Mouse (Mus musculus): ENCODE measurements around the gene Zfp750. TPM values are rescaled to one million over a fixed set of nuclear protein-coding genes. Genes with fewer than 3 reads are reported as not detected.
A peak's percentile ranks its signal among the peaks of the same experiment; 100 is the strongest.

Gene Zfp750
- total RNA-seq, 1 experiment from 2014 or later = not detected

GRCm38 (mm10) chr11:121544755-121545397 lies 25.7 kb upstream of the Zfp750 start:
- no peak for ATAC-seq (replicated peaks in 1 of 2; ENCODE audit: insufficient read depth in 1 of 2, low FRiP score in 2 of 2, low TSS enrichment in 1 of 2, low read depth in 1 of 2, poor library complexity in 2 of 2, severe bottlenecking in 2 of 2)

- no peak for ATAC-seq (replicated peaks in 1 of 2; ENCODE audit: insufficient read depth in 1 of 2, low FRiP score in 2 of 2, low TSS enrichment in 1 of 2, low read depth in 1 of 2, poor library complexity in 2 of 2, severe bottlenecking in 2 of 2)
These were observed 24.8 kb upstream of the Zfp750 start for GRCm38 (mm10) chr11:121543922-121544321.

GRCm38 (mm10) chr11:121543287-121543856 lies 24.2 kb upstream of the Zfp750 start:
- ATAC-seq (replicated peaks in 1 of 2; ENCODE audit: insufficient read depth in 1 of 2, low FRiP score in 2 of 2, low TSS enrichment in 1 of 2, low read depth in 1 of 2, poor library complexity in 2 of 2, severe bottlenecking in 2 of 2) = no peak

DNA sequence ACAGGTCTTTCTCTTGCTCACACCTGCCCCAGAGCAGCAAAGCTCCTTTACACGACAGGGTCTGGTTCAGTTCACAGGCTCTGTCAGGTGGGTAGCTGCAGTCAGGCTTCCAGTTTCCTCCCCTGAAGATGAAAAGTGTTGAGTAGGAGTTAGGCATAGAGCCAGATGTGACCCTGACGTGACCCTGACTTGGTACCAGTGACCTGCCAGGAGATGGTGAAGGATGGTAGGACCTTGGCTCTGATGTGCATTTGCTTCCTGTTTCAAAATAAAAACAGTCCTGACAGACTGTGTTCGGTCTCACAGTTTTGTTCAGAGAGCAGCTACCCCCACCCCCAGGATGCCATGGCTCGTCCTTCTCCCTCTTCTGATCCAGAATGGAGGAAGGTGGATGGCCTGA lies 23.3 kb upstream of the Zfp750 start:
- ATAC-seq (replicated peaks in 1 of 2; ENCODE audit: insufficient read depth in 1 of 2, low FRiP score in 2 of 2, low TSS enrichment in 1 of 2, low read depth in 1 of 2, poor library complexity in 2 of 2, severe bottlenecking in 2 of 2) = no peak

DNA sequence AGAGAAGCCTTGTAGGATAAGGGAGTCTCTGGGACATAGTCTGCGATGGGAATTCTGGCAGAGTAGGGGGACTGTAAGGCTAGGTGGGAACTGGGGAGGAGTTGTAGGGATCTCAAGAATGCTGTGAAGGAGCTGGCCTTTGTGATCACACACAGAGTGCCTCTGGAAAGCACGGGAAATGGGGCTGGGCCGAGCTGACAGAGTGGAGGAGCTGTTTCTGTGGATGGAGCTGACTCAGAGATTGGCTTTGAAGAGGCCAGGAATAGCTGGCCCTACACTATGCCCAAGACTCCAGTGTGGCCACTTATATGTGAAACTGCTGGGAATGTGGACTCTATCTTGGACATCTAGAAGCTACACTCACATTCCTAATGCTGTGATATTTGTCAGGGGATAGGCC lies 17.4 kb upstream of the Zfp750 start:
- ATAC-seq (replicated peaks in 1 of 2; ENCODE audit: insufficient read depth in 1 of 2, low FRiP score in 2 of 2, low TSS enrichment in 1 of 2, low read depth in 1 of 2, poor library complexity in 2 of 2, severe bottlenecking in 2 of 2) = no peak

DNA sequence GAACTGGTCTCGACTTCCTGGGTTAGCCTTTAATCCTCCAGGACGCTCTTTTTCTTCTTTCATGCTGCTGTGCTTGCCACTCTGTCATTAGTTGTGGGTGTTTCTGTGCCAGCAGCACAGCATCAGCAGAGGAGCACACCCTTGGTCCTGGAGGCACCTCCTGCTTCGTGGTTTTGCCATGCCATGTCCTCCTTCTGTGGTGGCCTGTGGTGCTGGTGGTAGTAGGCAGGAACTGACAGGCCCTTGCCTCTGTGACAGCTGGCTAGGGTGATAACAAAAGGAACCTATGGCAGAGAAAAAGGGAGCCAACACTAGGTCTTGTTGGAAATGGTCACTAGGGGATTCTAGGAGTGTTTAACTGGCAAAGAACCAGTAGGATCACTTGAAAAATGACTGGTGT lies 10.6 kb upstream of the Zfp750 start:
- peak; percentile 58 to 79 for ATAC-seq (replicated peaks in 1 of 2; ENCODE audit: insufficient read depth in 1 of 2, low FRiP score in 2 of 2, low TSS enrichment in 1 of 2, low read depth in 1 of 2, poor library complexity in 2 of 2, severe bottlenecking in 2 of 2)

DNA sequence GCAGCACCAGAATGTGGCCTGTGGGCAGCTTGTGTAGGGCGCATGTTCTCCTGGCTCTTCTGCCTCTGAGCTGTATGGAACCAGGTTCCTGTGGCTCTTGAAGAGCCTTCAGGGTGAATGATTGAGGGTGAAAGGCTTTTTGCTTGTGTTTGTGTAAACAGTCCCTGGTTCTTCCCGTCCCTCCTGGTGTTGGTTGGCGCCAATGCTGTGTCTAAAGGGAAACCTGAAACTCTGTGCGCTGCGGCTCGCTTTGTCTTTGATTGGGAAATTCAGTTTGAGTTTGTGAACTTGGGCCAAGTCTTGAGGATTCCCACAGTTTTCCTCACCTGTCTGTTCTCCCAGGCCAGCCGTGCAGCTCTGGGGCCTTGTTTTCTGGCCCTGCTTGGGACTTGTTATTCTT lies 5.1 kb upstream of the Zfp750 start:
- no peak for ATAC-seq (replicated peaks in 1 of 2; ENCODE audit: insufficient read depth in 1 of 2, low FRiP score in 2 of 2, low TSS enrichment in 1 of 2, low read depth in 1 of 2, poor library complexity in 2 of 2, severe bottlenecking in 2 of 2)

GRCm38 (mm10) chr11:121522156-121522762 lies 3.1 kb upstream of the Zfp750 start:
- no peak for ATAC-seq (replicated peaks in 1 of 2; ENCODE audit: insufficient read depth in 1 of 2, low FRiP score in 2 of 2, low TSS enrichment in 1 of 2, low read depth in 1 of 2, poor library complexity in 2 of 2, severe bottlenecking in 2 of 2)

- ATAC-seq (replicated peaks in 1 of 2; ENCODE audit: insufficient read depth in 1 of 2, low FRiP score in 2 of 2, low TSS enrichment in 1 of 2, low read depth in 1 of 2, poor library complexity in 2 of 2, severe bottlenecking in 2 of 2) = no peak; a peak in 1 of 4 replicates
These were observed 1.6 kb upstream of the Zfp750 start for GRCm38 (mm10) chr11:121520761-121521160.

DNA sequence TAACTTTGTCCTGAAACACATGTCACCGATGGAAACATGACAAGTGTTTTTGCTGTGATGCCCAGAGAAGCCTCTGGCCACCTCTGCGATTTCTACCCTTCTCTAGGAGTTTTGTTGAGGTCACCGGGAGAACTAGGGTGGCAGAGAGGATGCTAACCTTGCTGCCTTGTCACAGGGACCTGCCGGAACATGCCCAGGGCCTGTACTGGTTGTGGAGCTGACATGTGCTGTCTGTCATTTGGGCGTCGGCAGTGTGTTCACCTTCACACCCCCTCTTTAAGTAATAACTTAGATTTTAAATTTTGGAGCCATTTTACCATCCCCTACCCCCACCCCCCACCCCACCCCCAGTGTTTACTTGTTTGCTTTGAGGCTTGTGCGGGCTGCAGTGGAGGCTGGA lies 570 bp upstream of the Zfp750 start:
- ATAC-seq (replicated peaks in 1 of 2; ENCODE audit: insufficient read depth in 1 of 2, low FRiP score in 2 of 2, low TSS enrichment in 1 of 2, low read depth in 1 of 2, poor library complexity in 2 of 2, severe bottlenecking in 2 of 2) = no peak

GRCm38 (mm10) chr11:121517687-121518465 lies 1.3 kb downstream of the Zfp750 start:
- peak in 1 of 2 experiments; percentile 54; a peak in 1 of 4 replicates for ATAC-seq (replicated peaks in 1 of 2; ENCODE audit: insufficient read depth in 1 of 2, low FRiP score in 2 of 2, low TSS enrichment in 1 of 2, low read depth in 1 of 2, poor library complexity in 2 of 2, severe bottlenecking in 2 of 2)

DNA sequence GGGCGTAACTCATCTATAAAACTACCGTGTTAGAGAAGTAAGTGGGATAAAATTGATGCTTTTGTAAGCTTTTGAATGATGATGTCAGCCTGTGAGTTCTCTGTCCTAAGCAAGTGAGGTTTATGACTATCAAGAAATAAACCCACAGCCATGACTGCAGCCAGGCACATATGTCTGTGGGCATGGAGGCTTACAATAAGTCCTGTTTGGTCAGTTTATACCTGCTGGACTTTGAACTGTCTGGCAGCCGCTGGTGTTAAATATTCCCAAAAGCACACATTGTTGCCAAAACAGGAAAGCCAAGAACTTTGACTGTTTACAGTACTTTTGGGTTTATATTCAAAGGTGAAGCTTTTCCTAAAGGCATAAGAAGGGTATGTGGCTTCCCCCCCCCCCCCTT lies 2.2 kb downstream of the Zfp750 start:
- no peak for ATAC-seq (replicated peaks in 1 of 2; ENCODE audit: insufficient read depth in 1 of 2, low FRiP score in 2 of 2, low TSS enrichment in 1 of 2, low read depth in 1 of 2, poor library complexity in 2 of 2, severe bottlenecking in 2 of 2)

GRCm38 (mm10) chr11:121515996-121516395 lies 3.1 kb downstream of the Zfp750 start:
- no peak for ATAC-seq (replicated peaks in 1 of 2; ENCODE audit: insufficient read depth in 1 of 2, low FRiP score in 2 of 2, low TSS enrichment in 1 of 2, low read depth in 1 of 2, poor library complexity in 2 of 2, severe bottlenecking in 2 of 2)

DNA sequence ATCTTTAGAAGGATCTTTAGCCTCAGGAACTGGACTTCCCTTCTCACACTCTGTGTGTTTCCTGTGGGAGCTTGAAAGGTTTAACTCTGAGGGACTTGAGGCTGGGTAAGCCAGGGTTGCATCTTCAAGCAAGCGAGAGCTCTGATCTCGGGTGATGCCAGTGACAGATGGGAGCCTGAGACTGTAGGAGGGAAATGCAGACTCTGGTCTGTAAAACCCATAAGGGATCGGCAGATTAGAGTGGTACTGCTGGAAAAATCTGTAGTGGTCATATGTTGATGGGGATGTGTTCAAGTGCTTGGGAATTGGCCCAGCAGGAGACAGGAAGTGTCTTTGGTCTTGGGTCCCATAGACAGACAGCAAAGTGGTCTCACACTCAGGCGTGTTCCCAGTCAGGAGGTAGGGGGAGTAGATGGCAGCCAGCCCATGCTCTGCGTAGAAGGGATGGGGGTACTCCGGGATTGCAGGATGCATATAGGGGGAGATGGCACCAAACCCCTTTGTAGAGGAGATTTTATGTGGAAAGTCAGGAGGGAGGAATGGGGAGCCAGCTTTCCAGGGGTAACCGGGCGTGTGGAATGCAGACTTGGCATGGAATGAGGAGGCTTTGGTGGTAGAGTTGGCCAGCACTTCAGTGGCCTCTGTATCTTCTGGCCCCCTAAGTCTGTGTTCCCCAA lies 6.1 kb downstream of the Zfp750 start:
- ATAC-seq (replicated peaks in 1 of 2; ENCODE audit: insufficient read depth in 1 of 2, low FRiP score in 2 of 2, low TSS enrichment in 1 of 2, low read depth in 1 of 2, poor library complexity in 2 of 2, severe bottlenecking in 2 of 2) = no peak

DNA sequence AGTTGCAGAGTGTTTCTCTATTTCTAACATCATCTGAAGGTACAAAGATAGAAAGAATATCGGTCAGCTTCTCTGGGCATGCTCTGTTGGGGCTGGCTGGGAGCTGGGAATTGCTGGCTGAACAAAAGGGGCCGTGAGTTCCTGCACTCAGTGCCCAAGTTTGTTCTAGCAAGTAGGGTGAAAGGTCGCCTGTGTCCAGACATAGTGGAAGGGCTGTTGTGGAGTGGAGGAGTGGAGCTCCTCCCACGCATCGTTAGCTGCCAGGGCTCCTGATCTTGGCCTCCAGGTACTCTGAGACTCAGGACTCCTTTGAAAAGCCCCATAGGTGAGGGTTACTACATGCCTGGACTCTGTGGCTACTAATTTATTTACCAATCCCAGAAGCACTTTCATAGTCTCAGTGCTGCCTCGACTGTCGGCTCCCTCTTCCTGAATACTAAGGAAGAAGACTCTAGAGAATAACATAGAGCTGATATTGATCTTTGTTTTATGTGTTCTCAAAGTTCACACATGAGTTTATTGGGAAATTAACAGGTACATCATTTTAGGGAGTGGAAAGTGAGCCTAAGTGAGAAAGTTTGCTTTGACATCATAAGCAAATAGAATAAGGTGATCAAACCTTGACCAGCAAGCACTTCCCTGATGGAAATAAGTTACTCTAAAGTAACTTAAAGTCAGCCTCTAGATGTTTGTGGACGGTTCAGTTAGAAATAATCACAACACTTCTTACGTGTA lies 8.5 kb downstream of the Zfp750 start:
- ATAC-seq (replicated peaks in 1 of 2; ENCODE audit: insufficient read depth in 1 of 2, low FRiP score in 2 of 2, low TSS enrichment in 1 of 2, low read depth in 1 of 2, poor library complexity in 2 of 2, severe bottlenecking in 2 of 2) = no peak

DNA sequence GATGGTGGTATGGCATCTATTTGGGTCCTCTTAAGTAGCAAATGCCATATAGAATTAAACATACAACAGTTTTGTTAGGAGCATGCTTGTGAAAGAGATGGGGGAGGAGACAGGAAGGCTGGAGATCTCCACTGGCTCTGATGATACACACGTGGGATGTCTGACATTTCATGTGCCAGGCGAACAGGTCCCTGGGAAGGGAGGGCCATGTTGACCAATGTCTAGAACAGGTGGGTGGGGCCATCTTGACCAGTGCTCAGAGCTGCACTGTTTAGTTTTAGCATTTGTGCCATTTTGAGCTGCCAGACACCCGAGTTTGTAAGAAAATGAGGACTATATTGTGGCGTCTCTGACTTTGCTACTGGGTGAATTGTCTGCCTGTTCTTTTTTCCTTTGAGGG lies 10.7 kb downstream of the Zfp750 start:
- no peak for ATAC-seq (replicated peaks in 1 of 2; ENCODE audit: insufficient read depth in 1 of 2, low FRiP score in 2 of 2, low TSS enrichment in 1 of 2, low read depth in 1 of 2, poor library complexity in 2 of 2, severe bottlenecking in 2 of 2)
